Mouse (Mus musculus) kidney, embryonic 14.5 days (tissue): ENCODE data around the gene Trim14. TPM values are rescaled to one million over a fixed set of nuclear protein-coding genes. Genes with fewer than 3 reads are reported as not detected.
"Not testable (repeated sequence)": the region's sequence is repeated elsewhere in the genome, so short reads cannot be mapped to it uniquely, and the experiment has no call there.

Source experiments
- ATAC-seq: fragments of 200-750 bp; cut with Nextera tagmentation; 2 replicates; pipeline ENCODE4 v1.8.0; 2017; ENCODE audit warnings: moderate number of reproducible peaks, mild to moderate bottlenecking, moderate TSS enrichment, moderate library complexity; ENCODE audit not compliant: low FRiP score, low TSS enrichment
- H3K27ac ChIP-seq: fragments of 300-500 bp; sonication (generic); 2 replicates; pipeline ENCODE4 v1.5.1; 2014; ENCODE audit warnings: low read depth, mild to moderate bottlenecking, low read length, moderate library complexity, mixed read lengths
- H3K27me3 ChIP-seq: fragments of 300-500 bp; sonication (generic); 2 replicates; pipeline ENCODE4 v1.6.1; 2014; ENCODE audit warnings: mild to moderate bottlenecking, low read length; ENCODE audit not compliant: control insufficient read depth, insufficient read depth
- H3K36me3 ChIP-seq: fragments of 300-500 bp; sonication (generic); 2 replicates; pipeline ENCODE4 v1.6.1; 2014; ENCODE audit warnings: low read length, mixed read lengths; ENCODE audit not compliant: control insufficient read depth, insufficient read depth
- H3K4me1 ChIP-seq: fragments of 300-500 bp; sonication (generic); 2 replicates; pipeline ENCODE4 v1.6.1; 2014; ENCODE audit warnings: low read length, mixed read lengths; ENCODE audit not compliant: control insufficient read depth, insufficient read depth
- H3K4me2 ChIP-seq: fragments of 300-500 bp; sonication (generic); replicated peaks from 2 replicates; pipeline ENCODE4 v1.6.1; 2014; ENCODE audit warnings: low read depth, mild to moderate bottlenecking, low read length
- H3K4me3 ChIP-seq: fragments of 300-500 bp; sonication (generic); 2 replicates; pipeline ENCODE4 v1.5.1; 2014; ENCODE audit warnings: mild to moderate bottlenecking, low read length
- H3K9ac ChIP-seq: fragments of 300-500 bp; sonication (generic); 2 replicates; pipeline ENCODE4 v1.6.1; 2014; ENCODE audit warnings: low read depth, mild to moderate bottlenecking, low read length, moderate library complexity
- H3K9me3 ChIP-seq: fragments of 300-500 bp; sonication (generic); 2 replicates; pipeline ENCODE4 v1.6.1; 2016; ENCODE audit warnings: low read length; ENCODE audit not compliant: control insufficient read depth
- WGBS: fragments of 180-500 bp; shearing (Covaris S2); extraction: QIAGEN DNeasy Blood & Tissue Kit; methylation state at CpG from one replicate; pipeline ENCODE4 v1.1.7; 2014; 5-methylcytosine and 5-hydroxymethylcytosine counted together
- polyA plus RNA-seq: library from polyadenylated mRNA; unstranded; fragments of >200 nt; fragmentation: Nextera tagmentation; extraction: Ambion mirVana; gene quantifications from 2 replicates; pipeline ENCODE4 v1.2.1, GENCODE M21; 2014

The Trim14 gene
- polyA plus RNA-seq, 1 experiment from 2014 or later, result 1.4 TPM

DNA sequence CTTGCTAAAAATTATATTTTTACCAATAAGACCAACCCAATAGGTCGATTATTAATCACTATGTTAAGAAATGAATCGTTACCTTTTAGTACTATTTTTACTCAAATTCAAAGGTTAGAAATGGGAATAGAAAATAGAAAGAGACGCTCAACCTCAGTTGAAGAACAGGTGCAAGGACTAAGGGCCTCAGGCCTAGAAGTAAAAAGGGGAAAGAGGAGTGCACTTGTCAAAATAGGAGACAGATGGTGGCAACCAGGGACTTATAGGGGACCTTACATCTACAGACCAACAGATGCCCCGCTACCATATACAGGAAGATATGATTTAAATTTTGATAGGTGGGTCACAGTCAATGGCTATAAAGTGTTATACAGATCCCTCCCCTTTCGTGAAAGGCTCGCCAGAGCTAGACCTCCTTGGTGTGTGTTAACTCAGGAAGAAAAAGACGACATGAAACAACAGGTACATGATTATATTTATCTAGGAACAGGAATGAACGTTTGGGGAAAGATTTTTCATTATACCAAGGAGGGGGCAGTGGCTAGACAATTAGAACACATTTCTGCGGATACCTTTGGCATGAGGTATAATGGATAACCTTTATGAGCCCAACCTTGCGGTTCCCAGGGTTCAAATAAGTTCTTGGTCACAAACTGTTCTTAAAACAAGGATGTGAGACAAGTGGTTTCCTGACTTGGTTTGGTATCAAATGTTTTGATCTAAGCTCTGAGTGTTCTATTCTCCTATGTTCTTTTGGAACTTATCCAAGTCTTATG lies 39.8 kb upstream of the Trim14 start:
- not testable (repeated sequence) for ATAC-seq, H3K4me2 ChIP-seq, H3K27ac ChIP-seq, H3K9ac ChIP-seq, H3K9me3 ChIP-seq, H3K27me3 ChIP-seq, H3K4me1 ChIP-seq, H3K4me3 ChIP-seq, H3K36me3 ChIP-seq
- 89% methylated on average over 6 of the region's 10 CpGs for WGBS

GRCm38 (mm10) chr4:46574841-46575240 lies 38.9 kb upstream of the Trim14 start:
- 0 out of 2 replicates have a peak, but pooled peaks cover 3% of the 10 kb centered on the region for H3K9me3 ChIP-seq
- H3K4me1 ChIP-seq, result no peaks in the 10 kb centered on the region
- no peak overlapping the region for H3K9ac ChIP-seq
- 66% methylated on average over 10 of the region's 12 CpGs for WGBS
- no peak overlapping the region for H3K4me2 ChIP-seq
- no peaks in the 10 kb centered on the region for H3K36me3 ChIP-seq
- H3K4me3 ChIP-seq, result no peak overlapping the region
- no peak for ATAC-seq
- no peaks in the 10 kb centered on the region for H3K27me3 ChIP-seq
- H3K27ac ChIP-seq, result no peak overlapping the region

DNA sequence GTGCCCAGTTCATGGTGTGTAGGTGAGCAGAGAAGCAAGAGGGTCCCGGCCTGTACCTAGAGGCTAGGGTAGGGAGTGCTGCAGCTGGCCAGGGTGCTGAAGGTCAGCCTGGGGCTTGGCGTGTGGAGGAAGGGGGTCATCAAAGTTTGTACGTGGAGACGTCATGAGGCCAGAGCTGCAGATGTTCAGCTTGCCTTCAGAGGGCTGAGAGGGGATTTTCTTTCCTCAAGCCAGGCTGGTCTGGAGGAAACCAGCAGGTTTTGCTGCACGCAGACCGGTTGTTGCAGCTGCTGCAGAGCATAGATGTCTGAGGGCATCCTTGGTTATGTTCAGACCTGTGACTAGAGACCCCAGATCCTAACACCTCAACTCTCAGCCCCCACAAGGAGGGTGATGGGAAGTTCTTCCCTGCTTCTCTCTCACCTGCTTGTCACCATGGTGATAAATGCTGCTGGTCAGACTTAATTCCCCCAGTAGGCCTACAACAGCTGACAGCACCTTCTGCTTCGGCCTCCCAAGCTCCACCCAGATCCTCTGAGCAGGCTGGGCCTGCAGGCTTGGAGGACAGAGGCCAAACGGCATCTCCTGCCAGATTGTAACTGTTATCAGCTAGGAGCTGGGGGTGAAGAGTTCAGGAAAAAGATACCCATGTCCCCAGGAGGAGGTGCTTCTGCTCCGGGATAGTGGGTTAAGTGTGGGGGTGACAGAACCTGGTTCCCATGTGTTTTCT lies 38.2 kb upstream of the Trim14 start:
- Histone ChIP-seq H3K9ac (no peak overlapping the region), H3K36me3 (no peaks in the 10 kb centered on the region), H3K27me3 (no peaks in the 10 kb centered on the region), H3K27ac (no peak overlapping the region), H3K4me2 (no peak overlapping the region), H3K9me3 (0 out of 2 replicates have a peak, but pooled peaks cover 3% of the 10 kb centered on the region), H3K4me1 (no peaks in the 10 kb centered on the region), H3K4me3 (no peak overlapping the region)
- ATAC-seq, result no peak
- 28% methylated on average over 9 of the region's 9 CpGs for WGBS

- Histone ChIP-seq H3K9ac (no peak overlapping the region), H3K4me3 (no peak overlapping the region), H3K4me1 (no peaks in the 10 kb centered on the region), H3K36me3 (no peaks in the 10 kb centered on the region), H3K27ac (no peak overlapping the region), H3K4me2 (no peak overlapping the region), H3K9me3 (no peaks in the 10 kb centered on the region), H3K27me3 (no peaks in the 10 kb centered on the region)
- 66% methylated on average over 4 of the region's 4 CpGs for WGBS
- no peak for ATAC-seq
These were observed 36.7 kb upstream of the Trim14 start for GRCm38 (mm10) chr4:46572616-46573015.

GRCm38 (mm10) chr4:46571744-46572143 lies 35.8 kb upstream of the Trim14 start:
- H3K9me3 ChIP-seq, result no peaks in the 10 kb centered on the region
- no peak overlapping the region for H3K4me3 ChIP-seq
- no peak for ATAC-seq
- no peak overlapping the region for H3K27ac ChIP-seq
- H3K27me3 ChIP-seq, result no peaks in the 10 kb centered on the region
- H3K36me3 ChIP-seq, result no peaks in the 10 kb centered on the region
- no peak overlapping the region for H3K4me2 ChIP-seq
- H3K9ac ChIP-seq, result no peak overlapping the region
- WGBS, result 93% methylated on average over 9 of the region's 9 CpGs
- no peaks in the 10 kb centered on the region for H3K4me1 ChIP-seq

GRCm38 (mm10) chr4:46569671-46570070 lies 33.7 kb upstream of the Trim14 start:
- Histone ChIP-seq H3K36me3 (no peaks in the 10 kb centered on the region), H3K9me3 (no peaks in the 10 kb centered on the region), H3K9ac (no peak overlapping the region), H3K4me1 (no peaks in the 10 kb centered on the region), H3K27ac (no peak overlapping the region), H3K4me3 (no peak overlapping the region), H3K27me3 (no peaks in the 10 kb centered on the region), H3K4me2 (no peak overlapping the region)
- 36% methylated on average over 5 of the region's 5 CpGs for WGBS
- ATAC-seq, result no peak

DNA sequence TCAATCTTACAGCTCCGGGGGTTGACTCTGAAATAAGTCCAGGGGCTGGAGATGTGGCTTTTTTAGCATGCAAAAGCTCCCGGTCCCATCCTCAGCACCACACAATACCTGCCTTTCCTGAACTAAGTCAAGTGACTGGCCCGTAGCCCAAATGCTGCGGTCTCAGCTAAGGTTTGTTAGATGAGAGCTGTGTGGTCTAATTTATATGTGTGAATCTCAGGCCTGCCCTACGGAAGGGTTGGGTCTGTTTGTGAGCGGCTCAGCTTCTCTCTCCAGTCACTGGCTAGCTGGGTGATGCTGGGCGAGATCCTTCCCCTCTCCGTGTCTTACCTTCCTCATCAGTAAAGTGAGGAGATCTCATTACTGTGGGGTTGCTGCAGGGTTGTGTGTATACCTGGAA lies 32.2 kb upstream of the Trim14 start:
- no peaks in the 10 kb centered on the region for H3K36me3 ChIP-seq
- no peaks in the 10 kb centered on the region for H3K27me3 ChIP-seq
- no peaks in the 10 kb centered on the region for H3K4me1 ChIP-seq
- H3K9me3 ChIP-seq, result no peaks in the 10 kb centered on the region
- 88% methylated on average over 8 of the region's 8 CpGs for WGBS
- H3K27ac ChIP-seq, result no peak overlapping the region
- H3K4me2 ChIP-seq, result no peak overlapping the region
- no peak for ATAC-seq
- H3K4me3 ChIP-seq, result no peak overlapping the region
- H3K9ac ChIP-seq, result no peak overlapping the region

GRCm38 (mm10) chr4:46566931-46567671 lies 31.2 kb upstream of the Trim14 start:
- Histone ChIP-seq H3K4me3 (no peak overlapping the region), H3K27me3 (no peaks in the 10 kb centered on the region), H3K4me1 (no peaks in the 10 kb centered on the region), H3K27ac (no peak overlapping the region), H3K4me2 (no peak overlapping the region), H3K9ac (no peak overlapping the region), H3K36me3 (no peaks in the 10 kb centered on the region), H3K9me3 (no peaks in the 10 kb centered on the region)
- no peak for ATAC-seq
- 79% methylated on average over 8 of the region's 8 CpGs for WGBS
